Mouse (Mus musculus) liver, embryonic 14.5 days (tissue): Measurements from ENCODE around the gene Celf2. TPM values are rescaled to one million over a fixed set of nuclear protein-coding genes. Genes with fewer than 3 reads are reported as not detected.

Source experiments
- ATAC-seq: fragments of 200-750 bp; cut with Nextera tagmentation; 2 replicates; pipeline ENCODE4 v1.8.0; 2017; ENCODE audit warnings: moderate number of reproducible peaks, mild to moderate bottlenecking, moderate library complexity; ENCODE audit not compliant: insufficient read depth
- DNase-seq, 3 experiments: peaks; one replicate each; pipeline ENCODE4 v3.0.0-alpha.2; 2012 to 2013; ENCODE audit warnings: low read depth in 3 of 3, low spot score in 3 of 3
- H3K27ac ChIP-seq: fragments of 300-500 bp; sonication (generic); 2 replicates; pipeline ENCODE4 v1.5.1; 2014; ENCODE audit warnings: moderate library complexity, mild to moderate bottlenecking, control low read depth, inconsistent platforms
- H3K27me3 ChIP-seq: fragments of 300-500 bp; sonication (generic); 2 replicates; pipeline ENCODE4 v1.6.1; 2014; ENCODE audit warnings: mild to moderate bottlenecking, low read length, moderate library complexity; ENCODE audit not compliant: control insufficient read depth, insufficient read depth
- H3K36me3 ChIP-seq: fragments of 300-500 bp; sonication (generic); replicated peaks from 2 replicates; pipeline ENCODE4 v1.6.1; 2014; ENCODE audit warnings: low read depth; ENCODE audit not compliant: control insufficient read depth, insufficient read depth
- H3K4me1 ChIP-seq, 2 experiments: fragments of 200-500 bp in 1 of 2; fragments of 300-500 bp in 1 of 2; sonication (generic) in 1 of 2; replicated peaks; 2 replicates each; pipeline ENCODE4 v1.6.1; 2012 to 2014; ENCODE audit warnings: antibody characterized with exemption in 1 of 2, inconsistent platforms in 1 of 2, low read length in 1 of 2; ENCODE audit not compliant: control insufficient read depth in 2 of 2, insufficient read depth in 2 of 2
- H3K4me2 ChIP-seq: fragments of 300-500 bp; sonication (generic); 2 replicates; pipeline ENCODE4 v1.6.1; 2014; ENCODE audit warnings: low read depth, mild to moderate bottlenecking, control low read depth, moderate library complexity
- H3K4me3 ChIP-seq, 2 experiments: fragments of 200-500 bp in 1 of 2; fragments of 300-500 bp in 1 of 2; sonication (generic) in 1 of 2; 2 replicates each; pipeline ENCODE4 v1.5.1; 2012 to 2014; ENCODE audit warnings: low read depth in 2 of 2, low read length in 2 of 2, mild to moderate bottlenecking in 2 of 2, control low read depth in 1 of 2, inconsistent platforms in 1 of 2, moderate library complexity in 1 of 2; ENCODE audit not compliant: insufficient read depth in 1 of 2
- H3K9ac ChIP-seq: fragments of 300-500 bp; sonication (generic); replicated peaks from 2 replicates; pipeline ENCODE4 v1.6.1; 2014; ENCODE audit warnings: mild to moderate bottlenecking, control low read depth, moderate library complexity
- H3K9me3 ChIP-seq: fragments of 300-500 bp; sonication (generic); 2 replicates; pipeline ENCODE4 v1.6.1; 2016; ENCODE audit warnings: low read length, mixed read lengths; ENCODE audit not compliant: control insufficient read depth
- CTCF ChIP-seq: IDR thresholded peaks from 2 replicates; pipeline ENCODE4 v1.5.1; 2016; ENCODE audit warnings: antibody characterized with exemption, low read depth, control low read depth
- EP300 ChIP-seq: IDR thresholded peaks from 2 replicates; pipeline ENCODE4 v1.6.1; 2016; ENCODE audit warnings: antibody characterized with exemption, low read depth
- WGBS: fragments of 180-500 bp; shearing (Covaris S2); extraction: QIAGEN DNeasy Blood & Tissue Kit; methylation state at CpG from one replicate; pipeline ENCODE4 v1.1.7; 2014; ENCODE audit not compliant: insufficient replicate concordance; 5-methylcytosine and 5-hydroxymethylcytosine counted together
- polyA plus RNA-seq, 2 experiments: library from polyadenylated mRNA; depleted of rRNA in 1 of 2; stranded (reverse) in 1 of 2; unstranded in 1 of 2; fragments of >200 nt; fragmentation: Nextera tagmentation in 1 of 2; extraction: Ambion mirVana in 1 of 2; gene quantifications; 2 replicates each; pipeline versions ENCODE4 v1.2.1 to v1.2.3; 2012 to 2014

Celf2 gene
- polyA plus RNA-seq, 2 experiments, result 3.9 to 7.8 TPM

- Histone ChIP-seq H3K4me3 (no peak overlapping the region), H3K9ac (no peak overlapping the region), H3K4me1 (peaks cover 0 to 21% of the 10 kb centered on the region in 2 experiments; a peak in 2 of 4 replicates), H3K27ac (no peak overlapping the region), H3K9me3 (no peaks in the 10 kb centered on the region), H3K36me3 (no peaks in the 10 kb centered on the region), H3K4me2 (no peak overlapping the region), H3K27me3 (no peaks in the 10 kb centered on the region)
- DNase-seq, result no peak
- no peak for ATAC-seq
- WGBS, result 57% methylated on average over 11 of the region's 11 CpGs
- TF ChIP-seq CTCF (no peak), EP300 (no peak)
These were observed 803.2 kb downstream of the Celf2 start for GRCm38 (mm10) chr2:6705929-6706739.

DNA sequence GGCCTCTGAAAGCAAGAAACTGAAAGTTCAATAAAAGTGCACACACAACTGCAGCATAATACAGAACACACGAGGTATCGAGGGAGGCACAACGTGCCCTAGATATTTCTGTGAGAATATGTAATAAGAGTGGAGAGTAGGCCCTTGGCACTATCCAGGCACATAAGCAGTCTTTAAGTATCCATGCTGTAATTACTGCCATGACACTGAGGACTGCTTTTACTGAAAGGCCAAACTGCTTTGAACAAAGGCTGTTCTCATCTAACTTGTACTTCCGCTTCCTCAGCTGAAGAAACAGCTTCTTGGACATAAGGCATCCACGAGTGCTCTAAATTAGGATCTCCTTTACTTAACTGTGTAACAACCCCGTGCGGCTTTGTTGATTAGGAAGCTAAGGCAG, 803.9 kb downstream of the Celf2 start:
- H3K9ac ChIP-seq, result no peak overlapping the region
- H3K27me3 ChIP-seq, result no peaks in the 10 kb centered on the region
- no peak overlapping the region for H3K4me3 ChIP-seq
- H3K4me2 ChIP-seq, result peak overlapping the region; percentile 4; the same call in 1 of the 2 replicates
- peaks cover 0 to 18% of the 10 kb centered on the region in 2 experiments; a peak in 2 of 4 replicates for H3K4me1 ChIP-seq
- 47% methylated on average over 7 of the region's 7 CpGs for WGBS
- H3K36me3 ChIP-seq, result no peaks in the 10 kb centered on the region
- H3K27ac ChIP-seq, result no peak overlapping the region
- no peak for ATAC-seq
- no peak for DNase-seq
- H3K9me3 ChIP-seq, result no peaks in the 10 kb centered on the region
- TF ChIP-seq CTCF, result no peak

GRCm38 (mm10) chr2:6704804-6705203, 804.6 kb downstream of the Celf2 start:
- no peaks in the 10 kb centered on the region for H3K9me3 ChIP-seq
- no peak for DNase-seq

GRCm38 (mm10) chr2:6704342-6704741, 805.0 kb downstream of the Celf2 start:
- 21% methylated on average over 7 of the region's 7 CpGs for WGBS
- no peak overlapping the region for H3K4me3 ChIP-seq
- ATAC-seq (peak; percentile 41; the same call in 1 of the 2 replicates), DNase-seq (no peak)
- H3K27me3 ChIP-seq, result no peaks in the 10 kb centered on the region
- H3K4me1 ChIP-seq, result peaks cover 0 to 17% of the 10 kb centered on the region in 2 experiments; a peak in 2 of 4 replicates
- no peak for TF ChIP-seq CTCF
- TF ChIP-seq EP300, result 0 out of 2 replicates have a peak, but pooled peaks have one; percentile 27
- no peaks in the 10 kb centered on the region for H3K9me3 ChIP-seq
- no peak overlapping the region for H3K9ac ChIP-seq
- H3K4me2 ChIP-seq, result no peak overlapping the region
- H3K27ac ChIP-seq, result no peak overlapping the region
- no peaks in the 10 kb centered on the region for H3K36me3 ChIP-seq

More at GRCm38 (mm10) chr2:6704804-6705203, 804.6 kb downstream of the Celf2 start:
- 27% methylated on average over 1 of the region's 1 CpGs for WGBS
- Histone ChIP-seq H3K27me3 (no peaks in the 10 kb centered on the region), H3K27ac (no peak overlapping the region), H3K4me2 (no peak overlapping the region), H3K9ac (no peak overlapping the region), H3K36me3 (no peaks in the 10 kb centered on the region), H3K4me3 (no peak overlapping the region), H3K4me1 (peaks cover 0 to 18% of the 10 kb centered on the region in 2 experiments; a peak in 2 of 4 replicates)
- no peak for TF ChIP-seq EP300
- no peak for TF ChIP-seq CTCF
- ATAC-seq, result no peak

DNA sequence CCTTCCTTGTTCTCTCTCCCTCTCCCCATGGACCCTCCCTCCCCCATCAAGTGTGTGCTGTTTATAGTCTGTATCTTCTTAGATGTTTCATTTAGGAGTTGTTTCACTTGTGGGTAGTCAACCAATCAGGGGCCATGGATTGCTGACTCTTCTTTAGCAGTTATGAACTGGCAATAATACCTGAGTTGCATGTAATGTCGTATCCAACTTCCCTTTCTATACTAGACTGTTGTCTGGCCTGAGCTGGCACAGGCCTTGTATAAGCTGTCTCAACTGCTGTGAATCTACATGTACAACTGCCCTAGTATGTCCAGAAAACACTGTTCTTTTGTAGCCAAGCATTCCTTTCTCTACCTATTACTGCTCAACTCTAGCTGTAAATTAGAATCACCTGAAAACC, 813.0 kb downstream of the Celf2 start:
- 44% methylated on average over 1 of the region's 1 CpGs for WGBS
- TF ChIP-seq EP300 (no peak), CTCF (no peak)
- no peak overlapping the region for H3K4me3 ChIP-seq
- H3K36me3 ChIP-seq, result no peaks in the 10 kb centered on the region
- no peaks in the 10 kb centered on the region for H3K9me3 ChIP-seq
- no peak overlapping the region for H3K9ac ChIP-seq
- no peaks in the 10 kb centered on the region for H3K27me3 ChIP-seq
- DNase-seq (no peak), ATAC-seq (no peak)
- H3K4me1 ChIP-seq, result peaks cover 0 to 2% of the 10 kb centered on the region in 2 experiments; a peak in 1 of 4 replicates
- H3K27ac ChIP-seq, result no peak overlapping the region
- no peak overlapping the region for H3K4me2 ChIP-seq
